Mouse (Mus musculus) cerebellum, adult 11 months (tissue): ENCODE measurements around the gene Gm16223.

Experiments used
- DNase-seq: peaks from one replicate; pipeline ENCODE4 v3.0.0; 2022

The Gm16223 gene

DNA sequence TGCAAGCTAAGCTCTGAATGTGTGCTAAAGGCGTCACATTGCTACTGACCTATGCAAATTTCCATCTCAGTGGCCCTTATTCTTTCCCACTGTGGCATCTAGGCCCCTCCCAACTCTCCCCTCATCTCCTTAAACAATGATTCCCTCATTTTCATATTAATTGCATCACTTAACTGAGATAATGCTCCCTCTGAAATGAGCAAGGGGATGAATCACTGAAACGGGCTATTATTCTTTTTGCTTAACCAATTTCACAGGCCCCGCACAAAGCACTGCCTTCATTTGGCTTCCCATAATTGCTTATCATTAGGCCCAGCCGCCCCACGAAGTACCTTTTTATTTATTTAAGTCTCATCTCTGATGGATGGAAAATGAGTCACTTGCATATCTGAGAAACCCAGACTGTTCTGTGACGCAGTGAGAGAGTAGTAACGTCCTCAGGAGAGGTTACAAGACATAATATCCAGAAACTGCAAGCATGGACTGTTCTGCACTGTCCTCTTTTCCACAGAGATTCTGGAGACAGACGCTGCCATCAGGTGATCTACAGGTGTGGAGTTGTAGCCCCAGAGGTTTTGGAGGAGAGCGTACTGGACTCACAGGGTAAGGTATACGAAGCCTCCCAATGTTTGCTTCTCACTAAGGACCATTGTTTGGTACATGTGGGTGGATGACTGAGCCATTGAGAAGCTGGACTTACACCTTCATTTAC, at the start of gene Gm16223:
Gm16223 (plus strand) TSS at position 485 of the 712 bp plus-strand sequence.
- DNase-seq, result no peak

DNA sequence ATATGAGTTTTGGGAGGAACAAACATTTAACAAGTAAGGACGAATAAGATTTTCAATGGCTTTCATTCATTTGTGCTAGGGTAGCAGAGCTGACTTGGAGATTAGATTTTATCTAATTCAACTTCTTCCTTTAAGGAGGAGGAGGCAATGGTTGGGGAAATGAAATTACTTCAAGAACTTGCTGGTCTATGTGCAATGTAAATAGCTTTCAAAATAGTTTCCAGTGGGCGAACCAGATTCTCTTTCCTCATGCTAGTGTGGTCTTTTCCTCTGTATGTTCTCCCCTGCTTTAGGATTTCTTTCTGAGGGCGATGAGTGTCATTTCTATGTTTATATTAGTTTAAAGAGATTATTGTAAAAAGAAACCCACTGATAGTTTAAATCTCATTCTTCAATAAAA, 45.7 kb upstream of the Gm16223 start:
- DNase-seq, result no peak

DNA sequence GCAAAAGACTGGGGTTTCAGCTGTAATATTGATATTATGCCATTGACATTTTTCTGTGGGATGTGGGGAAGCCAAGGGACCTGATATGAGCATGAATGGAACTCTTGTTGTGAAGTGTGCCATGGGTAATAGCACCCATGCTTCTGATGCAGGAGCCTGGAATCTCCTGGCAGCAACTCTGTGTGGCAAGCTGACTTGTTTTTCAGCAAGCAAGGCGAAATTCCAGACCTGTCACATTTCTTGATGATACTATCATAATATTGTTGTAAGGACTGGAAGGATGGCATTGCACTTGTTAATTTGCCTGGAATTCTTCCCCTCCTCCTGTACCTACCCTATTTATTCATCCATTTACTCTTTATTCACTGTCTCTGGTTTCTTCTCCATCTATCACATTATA, 44.2 kb upstream of the Gm16223 start:
- DNase-seq, result no peak

DNA sequence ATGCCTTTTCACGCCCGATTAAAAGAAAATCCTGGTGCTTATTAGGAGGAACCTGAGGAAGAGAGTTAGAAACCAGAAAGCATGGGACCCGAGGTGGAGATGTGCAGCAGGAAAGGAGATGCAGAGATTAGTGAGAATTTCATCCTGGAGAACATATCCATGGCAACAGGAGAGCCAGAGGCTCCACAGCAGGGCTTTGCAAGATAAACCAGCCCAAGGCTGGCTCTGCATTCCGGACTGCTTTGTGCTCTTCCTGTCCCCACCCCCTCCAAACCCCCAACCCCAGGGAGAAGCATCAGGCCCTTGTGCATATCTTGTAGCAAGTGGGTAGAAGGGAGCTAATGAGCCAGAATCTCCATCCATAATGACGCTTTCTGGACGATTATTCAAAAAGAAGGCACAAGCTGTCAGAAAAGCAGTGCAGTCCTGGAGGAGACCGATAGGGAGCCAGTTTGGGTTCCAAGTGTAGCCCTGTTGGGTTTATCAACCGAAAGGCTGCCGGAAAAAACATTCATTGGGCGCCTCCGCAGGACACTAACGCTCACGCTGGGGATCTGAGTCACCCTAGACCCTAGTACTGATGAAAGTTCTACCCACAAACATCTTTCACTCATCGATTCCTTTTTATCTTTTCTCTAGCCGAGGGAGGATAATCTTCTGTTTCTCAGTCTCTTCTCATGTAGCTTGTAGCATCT, 31.2 kb upstream of the Gm16223 start:
- no peak for DNase-seq

DNA sequence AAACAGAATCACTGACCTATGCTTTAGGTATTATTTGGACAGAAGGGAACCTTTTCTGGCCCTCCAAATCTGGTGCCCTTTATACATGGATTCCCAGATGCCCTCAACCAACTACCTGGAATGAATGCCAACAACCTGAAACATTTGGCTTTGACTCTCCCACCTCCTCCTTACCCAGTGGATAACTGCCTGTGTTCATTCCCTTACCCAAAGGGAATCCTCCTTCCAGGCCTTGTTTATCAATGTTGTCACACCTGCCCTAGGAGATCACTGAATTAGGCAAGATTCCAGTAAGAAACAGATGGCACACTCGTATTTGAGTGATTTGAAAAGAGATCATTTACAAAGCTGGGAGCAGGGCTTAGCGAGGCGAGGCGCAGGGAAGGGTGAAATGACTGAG, 13.1 kb upstream of the Gm16223 start:
- peak; percentile 60 for DNase-seq

DNA sequence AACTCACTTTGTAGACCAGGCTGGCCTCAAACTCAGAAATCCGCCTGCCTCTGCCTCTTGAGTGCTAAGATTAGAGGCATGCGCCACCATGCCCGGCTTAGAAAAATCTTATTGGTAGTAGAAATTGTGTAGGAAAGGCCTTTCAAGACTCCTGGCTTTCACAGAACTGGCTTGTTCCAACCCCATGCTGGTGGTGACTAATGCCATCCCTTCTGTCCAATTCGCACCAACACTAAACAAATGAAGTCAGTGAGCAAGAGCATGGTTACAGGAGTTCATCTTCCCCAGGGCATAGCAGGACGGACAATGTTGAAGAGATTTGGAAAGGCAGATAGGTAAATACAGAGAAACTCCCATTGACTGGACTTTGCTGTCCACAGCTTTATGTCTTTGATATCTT, 12.6 kb upstream of the Gm16223 start:
- DNase-seq, result peak; percentile 59

DNA sequence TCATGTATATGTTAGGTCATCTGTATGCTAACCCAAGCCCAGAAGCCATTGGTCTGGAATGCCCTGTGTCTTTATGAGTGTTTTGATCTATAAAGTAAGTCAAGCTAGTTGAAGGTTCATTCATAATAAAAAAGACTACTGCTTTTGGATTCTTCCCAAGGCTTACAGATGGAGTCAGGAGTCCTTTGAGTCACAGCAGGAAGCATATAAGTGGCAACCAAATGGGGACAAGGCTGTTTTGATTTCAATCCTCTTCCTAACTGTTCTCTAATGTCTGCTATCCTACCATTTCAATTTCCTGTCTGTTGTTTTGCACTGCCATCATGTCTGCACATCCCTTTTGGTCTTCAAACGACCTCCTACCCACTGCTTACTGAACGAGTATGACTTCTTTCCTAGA, 2.7 kb upstream of the Gm16223 start:
- DNase-seq, result no peak

DNA sequence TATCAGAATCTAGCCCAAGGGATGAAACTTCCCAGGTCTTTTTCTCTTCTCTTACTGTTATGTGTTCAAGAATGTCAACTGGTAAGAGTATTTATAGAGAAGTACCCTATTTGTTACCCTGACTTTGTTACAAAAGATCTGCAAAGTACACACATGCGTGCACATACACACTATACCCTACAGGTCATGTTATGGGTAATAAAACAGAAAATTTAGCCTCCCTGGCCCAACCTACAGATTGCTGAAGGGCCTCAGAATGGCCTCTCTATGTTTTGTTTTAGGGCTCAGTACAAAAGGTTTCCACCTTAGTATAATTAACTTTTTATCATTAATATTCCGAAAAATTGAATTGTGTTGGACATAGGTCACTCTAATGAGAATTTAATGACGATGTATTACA, 685 bp upstream of the Gm16223 start:
- no peak for DNase-seq

DNA sequence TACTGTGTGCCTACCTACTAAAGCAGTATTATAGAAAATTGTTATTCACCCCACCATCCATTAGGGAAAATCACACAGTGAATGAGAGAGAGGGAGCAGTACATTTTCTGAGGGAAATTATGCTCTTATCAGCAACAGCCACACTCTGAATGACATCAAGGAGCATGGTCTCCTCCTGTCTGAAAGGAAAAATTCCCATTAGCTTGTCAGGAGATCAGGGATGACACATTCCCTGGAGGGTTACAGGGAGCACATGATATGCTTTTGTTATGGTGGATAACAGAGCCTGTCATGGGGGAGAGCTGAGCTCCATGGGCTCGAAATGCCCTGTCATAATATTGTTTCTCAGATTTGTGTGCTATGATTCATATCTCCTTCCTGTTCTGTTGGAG, 424 bp downstream of the Gm16223 start:
- no peak for DNase-seq

DNA sequence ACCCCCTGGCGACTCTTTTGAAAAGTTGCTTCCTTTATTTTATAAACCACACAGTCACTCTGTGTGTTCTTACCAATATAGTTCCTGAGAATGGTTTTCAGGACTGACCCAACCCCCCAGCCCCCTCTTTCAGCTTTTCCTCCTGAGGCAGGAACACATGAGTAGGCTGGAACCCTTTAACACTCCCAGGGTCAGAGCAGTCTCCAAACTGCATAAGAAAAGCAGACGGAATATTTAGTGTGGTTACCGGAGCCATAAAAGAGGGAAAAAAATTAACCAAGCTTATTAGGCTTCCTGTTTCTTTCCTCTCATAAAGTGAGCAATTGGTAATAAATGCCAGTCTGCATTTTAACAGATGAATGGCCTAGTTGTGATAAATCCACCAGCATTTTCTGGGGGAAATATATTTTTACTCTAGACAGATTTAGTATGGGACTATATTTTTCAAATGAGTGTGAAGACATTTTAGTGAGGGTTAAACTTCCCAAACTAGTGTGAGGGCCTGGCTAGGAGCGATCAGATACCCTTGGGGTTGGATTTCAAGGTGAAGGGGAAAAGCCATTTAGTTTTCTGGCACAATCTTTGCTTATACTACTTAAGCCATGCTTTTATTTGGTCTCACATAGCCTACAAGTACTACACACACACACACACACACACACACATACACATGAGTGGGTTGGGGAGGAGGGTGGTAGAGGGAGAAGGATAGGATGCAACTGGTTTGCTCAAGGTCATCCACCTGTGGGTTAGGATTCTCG, 49.0 kb downstream of the Gm16223 start:
- no peak for DNase-seq

DNA sequence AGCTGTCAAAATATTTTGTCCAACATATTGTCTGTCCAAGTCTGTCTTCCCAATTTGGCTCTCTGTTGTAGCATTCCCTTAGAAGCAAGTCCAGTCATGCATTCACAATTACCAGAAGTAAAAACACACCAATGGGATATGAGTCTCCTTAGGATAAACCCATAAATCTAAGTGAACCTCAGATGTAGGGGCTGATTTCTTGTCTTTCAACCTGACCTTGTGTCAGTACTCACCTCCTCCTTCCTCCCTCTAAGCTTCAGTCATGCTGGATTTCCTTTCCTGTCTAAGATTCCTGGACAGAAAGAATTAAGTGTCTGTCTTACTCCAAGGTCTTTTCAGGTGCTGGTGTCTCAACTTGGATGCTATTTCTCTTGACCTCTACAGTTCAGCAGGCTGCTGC, 57.8 kb downstream of the Gm16223 start:
- no peak for DNase-seq

DNA sequence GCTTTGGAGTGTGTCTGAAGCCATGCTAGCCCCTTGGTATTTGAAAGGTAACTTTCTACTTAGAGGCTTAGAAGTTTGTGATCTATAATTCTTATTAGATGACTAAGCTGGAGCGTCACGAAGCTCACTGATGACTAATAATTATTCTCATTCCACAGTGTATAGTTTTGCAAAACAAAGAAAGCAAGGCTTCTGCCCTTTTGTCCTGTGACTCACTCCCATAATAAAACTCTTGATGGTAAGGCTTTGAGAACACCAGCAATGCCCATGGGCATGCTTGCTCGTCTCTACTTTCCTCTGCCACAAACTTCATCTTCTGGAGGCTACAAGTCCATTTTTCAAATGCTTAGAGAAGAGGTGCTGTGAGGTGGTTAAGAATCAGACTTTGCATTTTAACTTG, 87.9 kb downstream of the Gm16223 start:
- DNase-seq, result no peak

DNA sequence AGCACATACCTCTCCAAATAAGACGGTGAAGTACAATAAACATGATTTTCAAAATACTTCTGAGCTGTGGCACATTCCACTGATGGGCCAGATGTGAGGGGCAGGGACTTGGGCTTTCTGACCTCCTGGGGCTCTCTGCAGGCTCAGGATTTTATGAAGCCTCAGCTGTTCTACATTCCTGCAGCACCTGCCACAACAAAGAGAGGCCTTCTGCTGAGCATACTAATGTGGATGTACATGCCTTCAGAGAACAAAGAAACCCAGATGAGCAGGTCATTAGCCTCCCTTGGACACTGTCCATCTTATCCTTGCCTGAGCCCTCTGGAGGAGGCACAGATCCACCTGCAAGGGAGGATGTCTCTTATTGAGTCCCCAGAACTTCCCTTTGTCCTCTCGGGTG, 97.0 kb downstream of the Gm16223 start:
- DNase-seq, result no peak

DNA sequence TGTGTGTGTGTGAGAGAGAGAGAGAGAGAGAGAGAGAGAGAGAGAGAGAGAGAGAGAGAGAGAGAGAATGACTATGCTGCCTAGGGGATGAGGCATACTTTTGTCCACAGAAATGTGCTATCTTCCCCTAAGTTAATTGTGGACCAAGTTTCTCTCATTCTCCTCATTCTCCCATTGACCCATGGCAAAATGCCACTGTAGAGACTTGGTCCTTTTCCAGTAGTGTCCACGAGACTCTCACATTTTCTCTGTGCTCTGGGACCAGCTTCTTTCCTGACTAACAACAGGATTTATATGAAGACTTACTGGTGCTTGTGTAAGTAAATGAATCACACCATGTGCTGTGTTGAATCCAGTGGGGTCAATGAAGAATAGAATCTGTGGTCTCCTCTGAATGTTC, 98.6 kb downstream of the Gm16223 start:
- DNase-seq, result no peak

DNA sequence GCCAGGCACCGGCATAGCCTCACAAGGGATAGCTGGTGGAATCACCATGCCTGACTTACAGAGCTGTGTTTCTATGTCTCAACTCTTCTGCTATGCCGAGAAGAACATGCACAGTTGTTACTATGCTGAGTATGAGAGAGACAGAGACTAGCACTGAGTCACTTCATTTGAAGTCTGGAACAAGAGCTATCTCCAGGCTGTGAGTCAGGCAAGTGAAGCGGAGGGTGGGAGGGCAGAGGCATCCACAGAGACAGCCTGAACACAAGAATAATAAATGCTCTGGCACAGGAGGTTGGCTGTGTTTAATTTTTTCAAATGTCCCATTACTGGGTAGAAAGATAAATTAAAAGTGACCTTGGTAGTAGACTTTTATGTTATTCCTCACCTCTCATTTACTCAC, 100.3 kb downstream of the Gm16223 start:
- DNase-seq, result no peak

DNA sequence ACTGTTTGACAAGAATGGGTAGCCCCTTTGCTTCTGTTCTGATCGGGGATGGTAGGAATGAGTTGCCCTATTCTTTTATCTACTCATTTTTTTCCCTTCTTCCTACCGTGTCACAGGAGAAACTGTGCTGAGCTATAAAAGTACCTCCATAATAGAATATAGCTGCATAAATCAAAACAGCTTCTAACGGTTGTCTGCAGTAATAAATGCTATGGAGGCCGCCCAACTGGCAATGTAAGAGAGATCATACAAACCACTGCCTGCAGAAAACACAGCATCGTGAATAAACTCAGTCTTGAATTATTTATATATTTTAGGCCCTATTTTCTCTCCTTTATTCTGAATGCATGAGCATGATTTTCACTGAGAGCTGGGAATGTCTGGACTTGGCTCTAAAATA, 101.0 kb downstream of the Gm16223 start:
- DNase-seq, result no peak

DNA sequence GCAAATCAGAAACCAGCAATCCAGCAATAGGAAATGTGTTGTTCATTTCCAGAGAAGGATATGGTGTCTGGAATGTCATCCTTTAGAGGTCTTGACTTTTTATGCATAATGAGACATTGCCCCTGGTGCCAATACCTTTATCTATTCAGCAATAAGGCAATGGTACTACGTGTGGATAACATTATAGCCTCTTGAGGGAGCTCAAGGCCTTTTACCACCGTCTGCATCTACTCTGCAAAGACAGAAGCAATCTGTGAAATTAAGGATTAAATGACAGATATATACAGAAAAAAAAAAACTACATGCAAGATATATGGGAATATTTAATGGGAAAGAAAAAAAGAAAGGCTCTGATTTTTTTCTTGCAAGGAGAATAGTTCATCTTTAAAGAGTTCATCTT, 106.3 kb downstream of the Gm16223 start:
- no peak for DNase-seq

DNA sequence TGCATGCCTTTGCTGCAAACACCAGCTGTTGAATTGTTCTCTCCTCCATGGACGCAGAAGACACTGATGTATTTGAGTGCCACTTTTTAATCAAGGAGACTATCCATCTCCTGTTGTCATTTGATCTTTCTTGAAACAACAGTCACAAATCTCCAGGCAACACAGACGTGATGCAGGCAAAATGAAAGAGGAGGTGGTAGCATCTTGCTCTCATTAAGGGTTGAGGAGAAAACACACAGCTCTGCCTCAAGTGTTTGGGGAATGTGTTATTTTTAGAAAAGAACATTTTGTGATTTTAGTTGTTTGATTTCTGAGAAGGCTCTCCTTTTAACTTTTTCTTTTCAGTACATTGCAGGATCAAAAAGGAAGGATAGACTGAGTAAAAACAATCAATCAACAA, 107.7 kb downstream of the Gm16223 start:
- DNase-seq, result no peak

DNA sequence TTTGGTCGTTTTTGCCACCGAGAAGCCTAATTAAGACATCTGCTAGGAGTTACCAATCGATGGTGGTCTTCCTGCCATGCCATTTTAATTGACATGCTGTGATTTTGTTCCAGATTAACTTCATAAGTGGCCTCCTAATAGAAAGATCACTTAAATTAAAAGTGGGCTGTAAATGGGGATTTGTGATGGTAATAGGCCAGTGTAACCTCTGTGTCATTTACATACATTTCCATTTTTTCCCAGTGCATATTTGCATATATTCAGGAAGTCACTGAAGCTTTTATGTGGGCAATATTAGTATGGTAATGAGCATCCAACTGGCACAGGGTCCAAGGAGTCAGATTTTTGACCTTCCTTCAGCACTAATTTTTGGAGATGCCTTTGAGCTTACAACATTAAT, 130.7 kb downstream of the Gm16223 start:
- DNase-seq, result no peak

DNA sequence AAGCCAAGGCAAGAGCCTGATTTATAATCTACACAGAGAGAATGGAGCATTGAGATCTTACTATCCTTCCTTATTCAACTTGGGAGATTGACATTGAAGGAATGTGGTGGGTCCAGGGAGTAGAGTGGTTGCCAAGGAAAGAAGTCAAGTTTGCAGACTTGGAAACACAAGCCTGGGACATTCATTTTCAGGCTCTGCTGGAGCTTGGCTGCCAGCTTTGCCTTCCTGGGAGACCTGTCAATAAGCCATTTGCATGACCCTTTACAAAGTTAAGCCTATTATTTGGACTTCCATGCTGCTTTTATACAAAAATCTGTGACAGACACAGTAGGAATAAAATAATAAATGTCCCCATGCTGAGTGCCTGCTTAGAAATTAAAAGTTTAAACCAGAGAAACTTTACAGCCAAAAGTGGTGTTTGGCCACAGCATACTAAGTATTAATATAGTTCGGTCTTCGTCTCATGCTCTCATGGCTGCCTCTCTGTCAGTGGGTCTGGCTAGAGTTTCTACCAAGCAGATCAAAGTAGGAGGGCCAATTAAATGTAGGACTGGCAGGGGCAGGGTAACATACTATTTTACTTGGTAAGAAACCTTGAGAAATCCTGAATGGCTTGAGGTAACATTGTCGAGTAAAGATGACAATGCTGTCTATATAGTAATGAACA, 139.8 kb downstream of the Gm16223 start:
- DNase-seq, result no peak

DNA sequence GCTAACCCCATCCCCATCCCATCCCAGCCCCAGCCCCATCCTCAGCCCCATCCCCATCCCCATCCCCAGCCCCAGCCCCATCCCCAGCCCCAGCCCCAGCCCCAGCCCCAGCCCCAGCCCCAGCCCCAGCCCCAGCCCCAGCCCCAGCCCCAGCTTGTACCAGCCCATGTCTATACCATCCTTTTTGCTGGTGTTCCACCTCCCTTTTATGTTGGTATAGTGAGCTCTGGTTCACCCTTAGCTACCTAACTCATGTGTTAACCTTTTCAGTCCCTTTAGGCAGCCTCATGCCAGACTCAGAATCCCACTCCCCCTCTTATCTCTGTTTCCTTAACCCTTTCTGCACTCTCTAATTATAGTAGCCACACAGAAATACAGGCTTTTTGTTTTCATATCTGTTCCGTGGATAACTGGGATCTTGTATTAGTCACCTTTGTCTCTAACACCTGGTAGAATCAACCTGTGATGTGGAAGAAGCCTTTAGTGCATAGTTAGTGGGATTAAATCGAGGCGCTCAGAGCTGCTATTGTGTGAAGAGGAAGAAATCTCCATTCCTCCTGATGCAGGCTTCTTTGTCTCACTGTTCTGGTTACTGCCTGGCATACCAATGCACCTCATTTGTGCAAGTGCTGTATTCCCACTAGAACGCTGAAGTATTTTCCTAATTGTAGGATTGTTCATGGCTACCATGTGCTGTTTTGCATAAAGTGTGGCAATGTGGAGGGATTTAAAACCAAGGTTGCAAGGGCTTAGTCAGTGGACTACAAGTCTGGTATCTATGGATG, 144.0 kb downstream of the Gm16223 start:
- DNase-seq, result no peak

DNA sequence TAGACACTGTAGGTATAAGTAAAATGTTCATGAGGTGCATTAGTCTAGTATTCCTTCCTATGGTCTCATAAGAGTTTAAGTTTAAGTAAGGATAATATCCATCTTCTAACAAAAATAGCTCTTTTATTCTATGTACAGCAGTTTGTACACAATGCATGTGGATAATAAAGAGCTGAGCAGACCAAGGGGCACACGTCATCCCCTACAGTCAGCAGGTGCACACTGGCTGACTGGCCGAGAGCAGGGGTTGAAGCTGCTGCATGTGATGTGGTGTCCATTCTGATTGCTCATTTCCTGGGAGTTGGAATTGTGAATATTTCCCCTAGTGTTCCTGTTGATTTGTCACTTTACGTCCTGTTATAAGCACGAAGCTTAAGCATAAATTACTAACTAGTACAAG, 144.6 kb downstream of the Gm16223 start:
- no peak for DNase-seq

DNA sequence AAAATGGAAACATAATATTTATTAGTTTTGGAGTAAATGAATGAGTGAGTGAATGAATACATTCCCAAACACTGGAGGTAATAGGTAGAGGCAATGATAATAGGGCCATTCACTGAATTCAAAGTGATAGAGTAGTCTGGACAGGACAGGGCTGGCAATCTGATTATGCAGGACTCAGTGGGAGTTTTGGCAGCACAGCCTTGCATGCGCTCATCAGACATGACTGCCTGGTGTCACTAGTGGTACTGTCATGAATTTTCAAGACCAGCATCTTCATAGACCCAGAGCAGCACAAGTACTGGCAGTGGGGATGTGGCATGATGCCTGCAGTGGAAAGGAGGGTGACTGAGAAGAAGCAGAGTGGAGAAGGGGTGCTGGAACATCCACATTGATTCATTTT, 157.1 kb downstream of the Gm16223 start:
- no peak for DNase-seq
